Mouse (Mus musculus): ENCODE results near the gene Olfr1079. TPM values are rescaled to one million over a fixed set of nuclear protein-coding genes. Genes with fewer than 3 reads are reported as not detected.
"Not testable (repeated sequence)": the region's sequence is repeated elsewhere in the genome, so short reads cannot be mapped to it uniquely, and the experiment has no call there.

The Olfr1079 gene
- polyA plus RNA-seq (2012; rRNA removed) = not detected in 2 replicates

DNA sequence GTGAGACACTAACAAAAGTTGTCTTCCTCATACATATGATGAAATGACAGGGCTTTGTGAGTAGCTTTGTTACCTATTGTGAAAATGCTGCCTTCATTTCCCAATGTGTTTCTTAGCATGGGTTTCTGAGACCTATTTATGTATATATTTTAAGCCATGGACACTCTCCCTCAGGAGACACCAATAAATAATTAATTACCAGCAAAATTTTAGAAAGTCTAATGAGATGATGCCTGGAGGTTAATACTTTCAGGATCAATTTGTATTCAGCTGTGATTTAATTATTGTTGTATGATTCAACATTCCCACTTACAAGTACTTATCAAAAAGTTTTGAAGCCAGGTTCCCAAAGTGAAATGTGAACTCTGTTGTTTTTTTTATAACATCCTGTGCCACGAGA lies at the start of gene Olfr1079:
Gene Olfr1079, minus strand, starts transcription at position 101 of the 400 bp plus-strand sequence.
- DNase-seq (ENCODE audit: extremely low spot score in 1 of 2, low spot score in 1 of 2) = no peak

DNA sequence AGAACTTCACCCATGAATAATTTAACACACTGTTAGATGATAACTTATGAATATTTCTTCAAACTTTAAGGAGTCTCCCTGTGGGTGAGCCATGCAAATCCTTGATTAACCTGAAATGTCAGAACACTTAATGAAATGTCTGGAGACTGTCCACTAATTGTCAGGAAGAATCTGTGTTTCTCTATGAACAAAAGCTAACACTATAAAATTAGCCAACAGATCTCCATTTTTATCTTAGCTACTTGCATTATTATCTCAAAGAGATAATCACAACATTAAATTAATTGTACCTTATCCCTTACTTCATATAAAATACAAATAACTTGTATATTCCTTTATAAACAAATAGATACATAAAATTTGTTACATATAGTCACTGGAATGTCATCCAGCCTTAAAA lies 15.9 kb upstream of the Olfr1079 start, which contains the start of gene Olfr1080:
Gene Olfr1080, minus strand, starts transcription at position 101 of the 400 bp plus-strand sequence.
- not testable (repeated sequence) for DNase-seq (ENCODE audit: extremely low spot score in 1 of 2, low spot score in 1 of 2)

- DNase-seq (ENCODE audit: extremely low spot score in 1 of 2, low spot score in 1 of 2) = peak in 1 of 2 experiments; percentile 7
Observed at GRCm38 (mm10) chr2:86530991-86531390, 11.3 kb downstream of the Olfr1079 start.

- no peak for DNase-seq (ENCODE audit: extremely low spot score in 1 of 2, low spot score in 1 of 2)
Observed at GRCm38 (mm10) chr2:86508161-86508560, 34.1 kb downstream of the Olfr1079 start, which contains the start of gene Olfr1076. Olfr1076 (plus strand) TSS chr2:86508461.

DNA sequence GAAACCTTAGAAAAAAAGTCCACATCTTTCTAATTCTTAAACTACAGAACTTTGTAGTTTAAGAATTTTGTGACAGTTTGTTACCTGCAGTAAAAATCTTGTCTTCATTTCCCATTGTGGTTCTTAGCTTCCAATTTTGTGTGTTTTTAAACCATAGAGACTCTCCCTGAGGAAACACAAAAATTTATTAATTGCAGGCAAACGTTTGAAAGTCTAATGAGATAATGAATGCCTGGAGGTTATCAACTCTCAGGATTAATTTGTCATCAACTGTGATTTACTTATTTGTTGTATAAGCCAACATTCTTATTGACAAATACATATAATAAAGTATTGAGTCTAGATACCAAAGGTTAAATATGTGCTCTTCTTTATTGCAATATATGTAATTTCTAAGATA lies 55.0 kb downstream of the Olfr1079 start, which contains the start of gene Olfr228:
Gene Olfr228, minus strand, starts transcription at position 101 of the 400 bp plus-strand sequence.
- DNase-seq (ENCODE audit: extremely low spot score in 1 of 2, low spot score in 1 of 2) = no peak

Other genes with a start within 250 kb of the Olfr1079 start
- gene Olfr1053, start 227.2 kb downstream of the Olfr1079 start, polyA plus RNA-seq (2012; rRNA removed) = not detected in 2 replicates
- 0.06 TPM in 1 of 2 replicates, not detected in the other for gene Olfr1054, start 207.0 kb downstream of the Olfr1079 start, polyA plus RNA-seq (2012; rRNA removed)
- 0.11 TPM in 1 of 2 replicates, not detected in the other for gene Olfr1055, start 192.2 kb downstream of the Olfr1079 start, polyA plus RNA-seq (2012; rRNA removed)
- not detected in 2 replicates for gene Olfr1056, start 180.0 kb downstream of the Olfr1079 start, polyA plus RNA-seq (2012; rRNA removed)
- not detected in 2 replicates for gene Olfr1057, start 164.1 kb downstream of the Olfr1079 start, polyA plus RNA-seq (2012; rRNA removed)
- not detected in 2 replicates for gene Olfr1058, start 153.9 kb downstream of the Olfr1079 start, polyA plus RNA-seq (2012; rRNA removed)
- not detected in 2 replicates for gene Olfr1061, start 128.4 kb downstream of the Olfr1079 start, polyA plus RNA-seq (2012; rRNA removed)
- not detected in 2 replicates for gene Olfr1062, start 115.7 kb downstream of the Olfr1079 start, polyA plus RNA-seq (2012; rRNA removed)
- gene Olfr1065, start 91.9 kb downstream of the Olfr1079 start, polyA plus RNA-seq (2012; rRNA removed) = 0.06 TPM in 1 of 2 replicates, not detected in the other
- not detected in 2 replicates for gene Olfr1066, start 86.2 kb downstream of the Olfr1079 start, polyA plus RNA-seq (2012; rRNA removed)
- gene Olfr228, start 55.1 kb downstream of the Olfr1079 start, polyA plus RNA-seq (2012; rRNA removed) = not detected in 2 replicates
- not detected in 2 replicates for gene Olfr1076, start 34.0 kb downstream of the Olfr1079 start, polyA plus RNA-seq (2012; rRNA removed)
- 0.06 TPM in 1 of 2 replicates, not detected in the other for gene Olfr1080, start 15.8 kb upstream of the Olfr1079 start, polyA plus RNA-seq (2012; rRNA removed)
- gene Olfr1082, start 56.5 kb upstream of the Olfr1079 start, polyA plus RNA-seq (2012; rRNA removed) = not detected in 2 replicates
- not detected in 2 replicates for gene Olfr1084, start 97.2 kb upstream of the Olfr1079 start, polyA plus RNA-seq (2012; rRNA removed)
- gene Olfr1085, start 119.5 kb upstream of the Olfr1079 start, polyA plus RNA-seq (2012; rRNA removed) = not detected in 2 replicates
- not detected in 2 replicates for gene Olfr1086, start 137.6 kb upstream of the Olfr1079 start, polyA plus RNA-seq (2012; rRNA removed)
- not detected in 2 replicates for gene Olfr1087, start 155.9 kb upstream of the Olfr1079 start, polyA plus RNA-seq (2012; rRNA removed)
- not detected in 2 replicates for gene Olfr1089, start 191.2 kb upstream of the Olfr1079 start, polyA plus RNA-seq (2012; rRNA removed)
- not detected in 2 replicates for gene Olfr1090, start 216.5 kb upstream of the Olfr1079 start, polyA plus RNA-seq (2012; rRNA removed)
- not detected in 2 replicates for gene Olfr1093, start 240.0 kb upstream of the Olfr1079 start, polyA plus RNA-seq (2012; rRNA removed)

All from frontal cortex, adult 2 months (tissue).